Mouse (Mus musculus) limb, embryonic 13.5 days (tissue): ENCODE measurements around the gene Muc3. TPM values are rescaled to one million over a fixed set of nuclear protein-coding genes. Genes with fewer than 3 reads are reported as not detected.
"Not testable (repeated sequence)": the region's sequence is repeated elsewhere in the genome, so short reads cannot be mapped to it uniquely, and the experiment has no call there.

Source experiments
- ATAC-seq: fragments of 200-750 bp; cut with Nextera tagmentation; 2 replicates; pipeline ENCODE4 v1.8.0; 2017; ENCODE audit warnings: low read depth, moderate number of reproducible peaks, moderate TSS enrichment; ENCODE audit not compliant: low FRiP score
- H3K27ac ChIP-seq: fragments of 300-500 bp; sonication (generic); 2 replicates; pipeline ENCODE4 v1.5.1; 2015; ENCODE audit warnings: inconsistent platforms, mild to moderate bottlenecking, moderate library complexity
- H3K27me3 ChIP-seq: fragments of 300-500 bp; sonication (generic); 2 replicates; pipeline ENCODE4 v1.6.1; 2015; ENCODE audit warnings: mild to moderate bottlenecking, inconsistent platforms
- H3K36me3 ChIP-seq: fragments of 300-500 bp; sonication (generic); 2 replicates; pipeline ENCODE4 v1.6.1; 2015; ENCODE audit warnings: inconsistent platforms, mild to moderate bottlenecking, moderate library complexity
- H3K4me1 ChIP-seq: fragments of 300-500 bp; sonication (generic); 2 replicates; pipeline ENCODE4 v1.6.1; 2015; ENCODE audit warnings: inconsistent platforms
- H3K4me2 ChIP-seq: fragments of 300-500 bp; sonication (generic); replicated peaks from 2 replicates; pipeline ENCODE4 v1.6.1; 2015; ENCODE audit warnings: inconsistent platforms, mild to moderate bottlenecking, moderate library complexity
- H3K4me3 ChIP-seq: fragments of 300-500 bp; sonication (generic); 2 replicates; pipeline ENCODE4 v1.5.1; 2015; ENCODE audit warnings: moderate library complexity, mild to moderate bottlenecking, inconsistent platforms
- H3K9ac ChIP-seq: fragments of 300-500 bp; sonication (generic); 2 replicates; pipeline ENCODE4 v1.6.1; 2015; ENCODE audit warnings: mild to moderate bottlenecking, inconsistent platforms
- H3K9me3 ChIP-seq: fragments of 300-500 bp; sonication (generic); 2 replicates; pipeline ENCODE4 v1.6.1; 2016; ENCODE audit warnings: inconsistent platforms
- WGBS: fragments of 180-500 bp; shearing (Covaris S2); methylation state at CpG from one replicate; pipeline ENCODE4 v1.1.7; 2015; 5-methylcytosine and 5-hydroxymethylcytosine counted together
- polyA plus RNA-seq: library from polyadenylated mRNA; unstranded; fragments of >200 nt; fragmentation: Nextera tagmentation; extraction: Ambion mirVana; gene quantifications from 2 replicates; pipeline ENCODE4 v1.2.1, GENCODE M21; 2015

Muc3 gene
- polyA plus RNA-seq, 1 experiment from 2014 or later: not detected

DNA sequence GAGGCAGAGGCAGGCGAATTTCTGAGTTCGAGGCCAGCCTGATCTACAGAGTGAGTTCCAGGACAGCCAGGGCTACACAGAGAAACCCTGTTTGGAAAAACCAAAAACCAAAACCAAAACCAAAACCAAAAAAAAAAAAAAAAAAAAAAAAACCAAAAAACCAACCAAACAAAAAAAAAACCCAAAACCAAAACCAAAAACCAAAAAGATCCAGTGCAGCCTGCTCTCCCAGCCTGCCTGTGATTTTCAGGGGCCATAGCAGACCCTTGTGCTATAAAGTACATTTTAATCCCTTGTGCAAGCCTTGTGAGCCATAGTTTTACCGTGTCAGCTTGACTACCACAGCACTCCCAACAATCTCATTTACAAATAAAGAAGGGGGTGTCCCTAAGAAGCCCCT, 31.1 kb downstream of the Muc3 start:
- H3K27ac ChIP-seq, H3K9me3 ChIP-seq, H3K9ac ChIP-seq, H3K4me2 ChIP-seq, H3K27me3 ChIP-seq, H3K4me3 ChIP-seq, ATAC-seq: not testable (repeated sequence)
- Histone ChIP-seq H3K36me3 (peaks cover 20% of the 10 kb centered on the region), H3K4me1 (peaks cover 19% of the 10 kb centered on the region)
- 86% methylated on average over 3 of the region's 3 CpGs for WGBS

GRCm38 (mm10) chr5:137116987-137117386, 32.1 kb downstream of the Muc3 start:
- 0 out of 2 replicates have a peak overlapping the region, but pooled peaks have one; percentile 75 for H3K9ac ChIP-seq
- no peak for ATAC-seq
- H3K27ac ChIP-seq: no peak overlapping the region
- no peak overlapping the region for H3K4me3 ChIP-seq
- 93% methylated on average over 2 of the region's 2 CpGs for WGBS
- H3K27me3 ChIP-seq: no peaks in the 10 kb centered on the region
- no peaks in the 10 kb centered on the region for H3K9me3 ChIP-seq
- no peak overlapping the region for H3K4me2 ChIP-seq
- peaks cover 16% of the 10 kb centered on the region for H3K4me1 ChIP-seq
- H3K36me3 ChIP-seq: peaks cover 26% of the 10 kb centered on the region

DNA sequence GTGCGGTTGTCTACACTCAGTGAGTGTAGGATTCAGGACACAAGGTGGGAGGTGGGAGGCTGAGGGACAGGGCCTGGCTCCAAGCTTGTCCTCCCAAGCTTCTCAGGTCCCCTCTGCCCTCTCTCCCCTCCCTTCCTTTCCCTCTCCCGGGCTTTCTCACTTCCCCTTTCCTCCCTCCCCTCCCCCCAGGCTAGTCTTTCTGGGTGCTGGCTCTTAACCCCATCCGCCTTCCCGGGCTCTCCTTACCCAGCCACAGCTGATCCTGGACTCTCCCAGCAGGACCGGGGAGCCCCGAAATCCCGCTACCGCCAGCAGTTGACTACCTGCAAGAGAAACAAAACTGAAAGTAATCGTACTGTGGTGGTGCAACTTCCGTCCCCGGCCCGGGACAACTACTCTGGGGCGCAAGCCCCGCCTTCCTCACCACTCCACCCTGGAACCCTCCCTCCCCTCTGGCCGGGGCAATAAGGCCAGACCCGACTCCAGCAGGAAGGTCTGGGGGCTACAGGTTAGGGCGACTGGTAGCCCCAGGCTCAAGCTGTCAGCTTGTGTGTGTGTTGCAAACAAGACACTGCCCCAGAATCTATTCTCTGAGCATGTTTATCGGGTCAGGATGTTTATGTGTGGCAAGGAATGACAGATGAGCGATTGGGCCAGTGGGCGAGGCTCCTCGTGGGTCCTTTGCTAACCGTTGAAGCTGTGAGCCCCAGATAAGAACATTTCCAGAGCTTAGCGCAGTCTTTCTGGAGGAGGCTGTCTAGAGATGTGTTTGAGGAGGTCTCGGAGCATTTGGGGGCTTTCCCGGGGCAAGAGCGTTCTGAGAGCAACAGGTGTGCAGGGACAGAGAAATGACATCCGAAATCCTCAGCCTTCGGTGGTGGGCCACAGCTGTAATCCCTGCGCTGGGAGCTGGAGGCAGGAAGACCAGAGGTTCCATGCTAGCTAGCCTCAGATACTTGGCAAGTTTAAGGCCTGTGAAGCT, 33.0 kb downstream of the Muc3 start, which contains the start of gene Trim56:
TSS of gene Trim56 (minus strand) at position 344 of the 982 bp plus-strand sequence.
- peak; percentile 72; the same call in 1 of the 2 replicates for ATAC-seq
- Histone ChIP-seq H3K27me3 (no peaks in the 10 kb centered on the region), H3K4me3 (peak within 1 kb of the TSS; percentile 63), H3K4me2 (peak within 1 kb of the TSS; percentile 81), H3K36me3 (peaks cover 26% of the 10 kb centered on the region), H3K4me1 (peaks cover 16% of the 10 kb centered on the region), H3K9ac (peak within 1 kb of the TSS; percentile 75), H3K27ac (peak within 1 kb of the TSS; percentile 28), H3K9me3 (0 out of 2 replicates have a peak, but pooled peaks cover 5% of the 10 kb centered on the region)
- WGBS: 10% methylated on average over 28 of the region's 29 CpGs

DNA sequence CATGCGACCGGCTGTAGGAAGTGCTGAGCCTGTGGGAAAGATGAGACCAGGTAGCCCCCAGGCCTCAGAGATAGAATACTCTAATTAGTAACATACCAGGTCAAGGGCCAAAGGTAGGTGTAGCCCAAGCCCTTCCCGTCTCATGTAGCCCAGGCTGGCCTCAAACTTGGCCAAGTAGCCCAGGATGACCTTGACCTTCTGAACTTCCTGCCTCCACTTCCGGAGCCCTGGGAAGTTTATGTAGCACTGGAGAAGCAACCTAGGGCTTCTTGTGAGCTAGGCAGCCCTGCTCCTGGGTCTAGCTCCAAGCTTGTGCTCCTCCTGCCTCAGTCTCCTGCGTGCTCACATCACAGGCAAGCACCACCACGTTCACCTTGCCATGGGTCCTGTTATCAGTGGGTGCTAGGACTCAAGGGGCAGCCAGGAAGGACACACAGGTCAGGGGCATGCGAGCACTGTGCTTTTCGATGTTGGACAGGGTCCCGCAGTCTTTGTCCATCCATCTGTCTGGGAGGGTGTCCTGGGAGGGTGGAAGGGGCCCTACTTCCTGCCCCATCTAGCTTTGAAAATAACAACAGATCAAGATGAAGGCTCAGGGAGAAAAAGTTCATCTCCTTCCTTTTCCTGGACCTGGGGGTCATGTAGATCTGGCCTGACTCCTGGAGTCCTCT, 34.1 kb downstream of the Muc3 start:
- Histone ChIP-seq H3K4me2 (peak overlapping the region; percentile 81), H3K4me1 (peaks cover 16% of the 10 kb centered on the region), H3K9me3 (peaks cover 12% of the 10 kb centered on the region; the same call in 1 of the 2 replicates), H3K9ac (peak overlapping the region; percentile 75), H3K4me3 (peak overlapping the region; percentile 63), H3K27ac (no peak overlapping the region), H3K27me3 (no peaks in the 10 kb centered on the region), H3K36me3 (peaks cover 32% of the 10 kb centered on the region)
- 79% methylated on average over 9 of the region's 9 CpGs for WGBS
- ATAC-seq: no peak

- Histone ChIP-seq H3K9ac (no peak overlapping the region), H3K27me3 (no peaks in the 10 kb centered on the region), H3K4me1 (peaks cover 16% of the 10 kb centered on the region), H3K4me2 (no peak overlapping the region), H3K27ac (no peak overlapping the region), H3K4me3 (no peak overlapping the region), H3K9me3 (peaks cover 12% of the 10 kb centered on the region; the same call in 1 of the 2 replicates), H3K36me3 (peaks cover 32% of the 10 kb centered on the region)
- ATAC-seq: no peak
- 79% methylated on average over 5 of the region's 5 CpGs for WGBS
These were observed 37.3 kb downstream of the Muc3 start for GRCm38 (mm10) chr5:137111542-137112408.

- Histone ChIP-seq H3K36me3 (peaks cover 32% of the 10 kb centered on the region), H3K27me3 (no peaks in the 10 kb centered on the region), H3K4me3 (no peak overlapping the region), H3K4me1 (peaks cover 10% of the 10 kb centered on the region), H3K27ac (no peak overlapping the region), H3K9me3 (peaks cover 12% of the 10 kb centered on the region; the same call in 1 of the 2 replicates), H3K9ac (no peak overlapping the region), H3K4me2 (no peak overlapping the region)
- 88% methylated on average over 12 of the region's 12 CpGs for WGBS
- no peak for ATAC-seq
These were observed 38.3 kb downstream of the Muc3 start for GRCm38 (mm10) chr5:137110863-137111262.

GRCm38 (mm10) chr5:137109941-137110593, 39.1 kb downstream of the Muc3 start:
- no peak overlapping the region for H3K9ac ChIP-seq
- peaks cover 32% of the 10 kb centered on the region for H3K36me3 ChIP-seq
- H3K9me3 ChIP-seq: peaks cover 12% of the 10 kb centered on the region; the same call in 1 of the 2 replicates
- H3K4me3 ChIP-seq: no peak overlapping the region
- peaks cover 2% of the 10 kb centered on the region for H3K4me1 ChIP-seq
- H3K4me2 ChIP-seq: no peak overlapping the region
- WGBS: 59% methylated on average over 25 of the region's 25 CpGs
- H3K27me3 ChIP-seq: no peaks in the 10 kb centered on the region; the same call in 1 of the 2 replicates
- no peak for ATAC-seq
- no peak overlapping the region for H3K27ac ChIP-seq

DNA sequence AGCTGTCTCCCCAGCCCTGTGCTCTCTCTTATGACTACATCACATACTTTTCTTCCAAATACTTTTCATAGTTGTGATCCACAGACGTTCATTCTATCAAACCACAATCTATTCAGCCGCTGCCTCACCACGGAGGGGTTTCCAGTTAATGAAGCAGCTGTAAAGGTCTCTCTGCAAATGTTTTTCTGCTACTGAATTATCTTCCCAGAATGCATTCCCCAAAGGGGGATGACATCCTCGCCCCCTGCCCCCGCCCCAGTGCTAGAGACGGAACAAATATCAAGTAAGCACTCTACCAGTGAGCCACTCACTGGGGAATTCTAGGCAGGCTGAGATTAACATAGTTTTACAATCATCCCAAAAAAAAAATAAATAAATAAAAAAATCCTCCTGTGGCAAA, 41.0 kb downstream of the Muc3 start:
- H3K9me3 ChIP-seq: peaks cover 12% of the 10 kb centered on the region; the same call in 1 of the 2 replicates
- H3K27me3 ChIP-seq: no peaks in the 10 kb centered on the region; the same call in 1 of the 2 replicates
- no peak overlapping the region for H3K4me2 ChIP-seq
- ATAC-seq: no peak
- H3K9ac ChIP-seq: no peak overlapping the region
- 62% methylated on average over 6 of the region's 6 CpGs for WGBS
- no peak overlapping the region for H3K4me3 ChIP-seq
- peaks cover 13% of the 10 kb centered on the region for H3K36me3 ChIP-seq
- no peak overlapping the region for H3K27ac ChIP-seq
- H3K4me1 ChIP-seq: no peaks in the 10 kb centered on the region

GRCm38 (mm10) chr5:137107670-137108069, 41.5 kb downstream of the Muc3 start:
- no peak overlapping the region for H3K27ac ChIP-seq
- H3K27me3 ChIP-seq: no peaks in the 10 kb centered on the region; the same call in 1 of the 2 replicates
- H3K4me1 ChIP-seq: no peaks in the 10 kb centered on the region
- WGBS: 80% methylated on average over 8 of the region's 8 CpGs
- H3K4me2 ChIP-seq: no peak overlapping the region
- H3K4me3 ChIP-seq: no peak overlapping the region
- H3K36me3 ChIP-seq: peaks cover 9% of the 10 kb centered on the region
- peaks cover 12% of the 10 kb centered on the region; the same call in 1 of the 2 replicates for H3K9me3 ChIP-seq
- no peak overlapping the region for H3K9ac ChIP-seq
- ATAC-seq: no peak

GRCm38 (mm10) chr5:137107024-137107423, 42.1 kb downstream of the Muc3 start:
- Histone ChIP-seq H3K9me3 (peaks cover 12% of the 10 kb centered on the region; the same call in 1 of the 2 replicates), H3K4me2 (peak overlapping the region; percentile 26; the same call in 1 of the 2 replicates), H3K27me3 (no peaks in the 10 kb centered on the region; the same call in 1 of the 2 replicates), H3K9ac (no peak overlapping the region), H3K4me1 (no peaks in the 10 kb centered on the region), H3K4me3 (no peak overlapping the region), H3K27ac (no peak overlapping the region), H3K36me3 (peaks cover 6% of the 10 kb centered on the region; the same call in 1 of the 2 replicates)
- ATAC-seq: no peak
- WGBS: 7% methylated on average over 6 of the region's 6 CpGs

DNA sequence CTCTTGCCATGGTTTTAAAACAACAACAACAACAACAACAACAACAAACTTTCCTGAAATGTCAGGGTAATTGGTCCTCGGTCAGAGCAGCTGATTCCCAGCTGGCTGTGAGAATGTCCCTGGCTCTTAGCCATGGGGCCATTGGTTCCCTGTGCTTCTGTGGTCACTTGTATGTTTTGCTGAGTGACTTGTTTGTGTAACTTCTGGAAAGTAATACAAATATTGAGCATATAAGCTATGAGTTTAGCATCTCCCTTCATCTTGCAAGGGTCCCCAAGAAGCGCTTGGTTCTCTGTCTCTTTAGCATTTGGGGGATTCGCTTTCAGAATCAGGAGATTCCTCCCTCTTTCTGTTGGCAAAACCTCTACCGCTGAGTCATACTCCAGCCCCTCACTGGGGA, 42.7 kb downstream of the Muc3 start:
- Histone ChIP-seq H3K4me3 (no peak overlapping the region), H3K27me3 (no peaks in the 10 kb centered on the region; the same call in 1 of the 2 replicates)

More for the DNA sequence above, 42.7 kb downstream of the Muc3 start:
- 80% methylated on average over 4 of the region's 4 CpGs for WGBS
- Histone ChIP-seq H3K4me2 (no peak overlapping the region), H3K36me3 (peaks cover 6% of the 10 kb centered on the region; the same call in 1 of the 2 replicates), H3K4me1 (no peaks in the 10 kb centered on the region), H3K9ac (no peak overlapping the region), H3K27ac (no peak overlapping the region), H3K9me3 (peaks cover 9% of the 10 kb centered on the region; the same call in 1 of the 2 replicates)
- ATAC-seq: no peak
